Mouse (Mus musculus) thymus, postnatal 14 days (tissue): ENCODE measurements around the gene Slc25a48.

Experiments
- DNase-seq: peaks from one replicate; pipeline ENCODE4 v3.0.0; 2021

Gene Slc25a48

GRCm38 (mm10) chr13:56438211-56439075 is at the start of gene Slc25a48:
Slc25a48 (plus strand) TSS chr13:56438355.
- DNase-seq: no peak

GRCm38 (mm10) chr13:56397572-56397971 is 40.6 kb upstream of the Slc25a48 start:
- no peak for DNase-seq

GRCm38 (mm10) chr13:56401186-56401585 is 37.0 kb upstream of the Slc25a48 start:
- DNase-seq: no peak

GRCm38 (mm10) chr13:56403381-56404086 is 34.6 kb upstream of the Slc25a48 start:
- DNase-seq: no peak

GRCm38 (mm10) chr13:56404511-56405140 is 33.5 kb upstream of the Slc25a48 start:
- DNase-seq: no peak

GRCm38 (mm10) chr13:56412286-56412873 is 25.8 kb upstream of the Slc25a48 start:
- no peak for DNase-seq

GRCm38 (mm10) chr13:56418685-56419483 is 19.3 kb upstream of the Slc25a48 start:
- DNase-seq: no peak

GRCm38 (mm10) chr13:56419538-56419937 is 18.6 kb upstream of the Slc25a48 start:
- no peak for DNase-seq

- peak; percentile 44 for DNase-seq
These were observed 16.0 kb upstream of the Slc25a48 start for GRCm38 (mm10) chr13:56422072-56422723.

- no peak for DNase-seq
These were observed 12.2 kb upstream of the Slc25a48 start for GRCm38 (mm10) chr13:56425931-56426330.

GRCm38 (mm10) chr13:56426365-56426764 is 11.8 kb upstream of the Slc25a48 start, which contains the start of gene Gm3045:
Gm3045 (plus strand) TSS chr13:56426594.
- no peak for DNase-seq

- peak; percentile 58 for DNase-seq
These were observed 9.2 kb upstream of the Slc25a48 start for GRCm38 (mm10) chr13:56428724-56429500.

- DNase-seq: no peak
These were observed 5.7 kb upstream of the Slc25a48 start for GRCm38 (mm10) chr13:56432496-56432895.

GRCm38 (mm10) chr13:56433466-56433865 is 4.7 kb upstream of the Slc25a48 start:
- peak; percentile 65 for DNase-seq

- DNase-seq: no peak
These were observed 3.8 kb upstream of the Slc25a48 start for GRCm38 (mm10) chr13:56434311-56434751.

GRCm38 (mm10) chr13:56435615-56436287 is 2.4 kb upstream of the Slc25a48 start:
- DNase-seq: no peak

- DNase-seq: no peak
These were observed 5.3 kb downstream of the Slc25a48 start for GRCm38 (mm10) chr13:56443411-56443810.

GRCm38 (mm10) chr13:56444112-56444511 is 6.0 kb downstream of the Slc25a48 start:
- DNase-seq: no peak

- DNase-seq: no peak
These were observed 6.8 kb downstream of the Slc25a48 start for GRCm38 (mm10) chr13:56444996-56445395.
